Mouse (Mus musculus): Measurements from ENCODE around the gene Slc25a48.

Slc25a48 gene

GRCm38 (mm10) chr13:56434311-56434751 is 3.8 kb upstream of the Slc25a48 start:
- CTCF ChIA-PET, result interaction anchor here (0.6 to 9.0 kb wide), 19 partner anchors 9 to 835 kb away, joined by 3 to 174 read pairs (median 5); no protein-coding TSS in a partner anchor
- POLR2A ChIA-PET, result interaction anchor here in 3 of 4 experiments (1.5 to 3.9 kb wide), 5 partner anchors 14 to 155 kb away, joined by 5 to 39 read pairs (median 8); no protein-coding TSS in a partner anchor

- ChIA-PET POLR2A (no interaction called here), CTCF (interaction anchor here (0.5 to 3.0 kb wide), 31 partner anchors 10 to 787 kb away, joined by 3 to 24 read pairs (median 4); partner anchors contain the start of gene Gm3045 (in 1 of the 4))
Observed at GRCm38 (mm10) chr13:56435615-56436287, 2.4 kb upstream of the Slc25a48 start.

GRCm38 (mm10) chr13:56443411-56443810 is 5.3 kb downstream of the Slc25a48 start:
- CTCF ChIA-PET, result interaction anchor here in 2 of 4 experiments (0.6 to 0.9 kb wide), 4 partner anchors 10 to 129 kb away, joined by 3 to 5 read pairs (median 4); no protein-coding TSS in a partner anchor
- POLR2A ChIA-PET, result interaction anchor here in 2 of 4 experiments (0.5 to 1.7 kb wide), 5 partner anchors 24 to 183 kb away, joined by 3 to 4 read pairs (median 3); no protein-coding TSS in a partner anchor

GRCm38 (mm10) chr13:56444112-56444511 is 6.0 kb downstream of the Slc25a48 start:
- CTCF ChIA-PET, result interaction anchor here in 1 of 4 experiments (0.8 kb wide), 1 partner anchor 11 kb away, joined by 4 read pairs; no protein-coding TSS in a partner anchor

GRCm38 (mm10) chr13:56444996-56445395 is 6.8 kb downstream of the Slc25a48 start:
- ChIA-PET POLR2A (interaction anchor here in 1 of 4 experiments (1.7 kb wide), 1 partner anchor 28 kb away, joined by 4 read pairs; no protein-coding TSS in a partner anchor), CTCF (interaction anchor here in 1 of 4 experiments (0.9 kb wide), 1 partner anchor 11 kb away, joined by 3 read pairs; no protein-coding TSS in a partner anchor)

More at GRCm38 (mm10) chr13:56444112-56444511, 6.0 kb downstream of the Slc25a48 start:
- POLR2A ChIA-PET, result interaction anchor here in 2 of 4 experiments (0.5 to 1.7 kb wide), 5 partner anchors 24 to 183 kb away, joined by 3 to 4 read pairs (median 3); no protein-coding TSS in a partner anchor

GRCm38 (mm10) chr13:56449239-56450030 is 11.3 kb downstream of the Slc25a48 start:
- POLR2A ChIA-PET, result interaction anchor here in 1 of 4 experiments (0.5 to 1.3 kb wide), 2 partner anchors 9 to 188 kb away, joined by 3 read pairs; no protein-coding TSS in a partner anchor
- CTCF ChIA-PET, result interaction anchor here in 2 of 4 experiments (0.7 to 1.4 kb wide), 5 partner anchors 14 to 170 kb away, joined by 3 to 6 read pairs (median 4); no protein-coding TSS in a partner anchor

GRCm38 (mm10) chr13:56450035-56450434 is 11.9 kb downstream of the Slc25a48 start:
- POLR2A ChIA-PET, result interaction anchor here in 1 of 4 experiments (1.3 kb wide), 1 partner anchor 9 kb away, joined by 3 read pairs; no protein-coding TSS in a partner anchor

GRCm38 (mm10) chr13:56458001-56458400 is 19.8 kb downstream of the Slc25a48 start:
- ChIA-PET CTCF (interaction anchor here in 1 of 4 experiments (1.2 kb wide), 1 partner anchor 25 kb away, joined by 3 read pairs; no protein-coding TSS in a partner anchor), POLR2A (interaction anchor here in 1 of 4 experiments (0.6 kb wide), 2 partner anchors 14 to 122 kb away, joined by 3 read pairs; no protein-coding TSS in a partner anchor)

More at GRCm38 (mm10) chr13:56450035-56450434, 11.9 kb downstream of the Slc25a48 start:
- CTCF ChIA-PET, result interaction anchor here in 2 of 4 experiments (1.1 to 1.4 kb wide), 2 partner anchors 17 kb away, joined by 4 to 6 read pairs; no protein-coding TSS in a partner anchor

GRCm38 (mm10) chr13:56461460-56461859 is 23.3 kb downstream of the Slc25a48 start:
- CTCF ChIA-PET, result no interaction called here

GRCm38 (mm10) chr13:56462791-56463190 is 24.6 kb downstream of the Slc25a48 start:
- ChIA-PET CTCF (no interaction called here), POLR2A (no interaction called here)

More at GRCm38 (mm10) chr13:56461460-56461859, 23.3 kb downstream of the Slc25a48 start:
- POLR2A ChIA-PET, result no interaction called here

- POLR2A ChIA-PET, result no interaction called here
- CTCF ChIA-PET, result no interaction called here
Observed at GRCm38 (mm10) chr13:56463261-56463660, 25.1 kb downstream of the Slc25a48 start.

- CTCF ChIA-PET, result interaction anchor here in 1 of 4 experiments (0.6 kb wide), 1 partner anchor 607 kb away, joined by 6 read pairs; no protein-coding TSS in a partner anchor
- POLR2A ChIA-PET, result interaction anchor here in 1 of 4 experiments (0.6 kb wide), 1 partner anchor 249 kb away, joined by 4 read pairs; no protein-coding TSS in a partner anchor
Observed at GRCm38 (mm10) chr13:56463750-56464149, 25.6 kb downstream of the Slc25a48 start.

- POLR2A ChIA-PET, result no interaction called here
- CTCF ChIA-PET, result no interaction called here
Observed at GRCm38 (mm10) chr13:56467786-56468185, 29.6 kb downstream of the Slc25a48 start.

- CTCF ChIA-PET, result interaction anchor here in 1 of 4 experiments (0.6 kb wide), 2 partner anchors 15 to 202 kb away, joined by 4 to 5 read pairs; no protein-coding TSS in a partner anchor
- POLR2A ChIA-PET, result interaction anchor here in 1 of 4 experiments (0.6 kb wide), 1 partner anchor 767 kb away, joined by 4 read pairs; no protein-coding TSS in a partner anchor
Observed at GRCm38 (mm10) chr13:56468536-56468935, 30.4 kb downstream of the Slc25a48 start.

- POLR2A ChIA-PET, result interaction anchor here in 3 of 4 experiments (0.6 to 1.1 kb wide), 3 partner anchors 183 to 308 kb away, joined by 3 read pairs; no protein-coding TSS in a partner anchor
- CTCF ChIA-PET, result interaction anchor here (0.5 to 3.1 kb wide), 8 partner anchors 42 to 287 kb away, joined by 3 to 9 read pairs (median 4); no protein-coding TSS in a partner anchor
Observed at GRCm38 (mm10) chr13:56471211-56471610, 33.1 kb downstream of the Slc25a48 start.

GRCm38 (mm10) chr13:56471951-56472350 is 33.8 kb downstream of the Slc25a48 start:
- ChIA-PET POLR2A (interaction anchor here in 3 of 4 experiments (0.6 to 1.6 kb wide), 4 partner anchors 14 to 182 kb away, joined by 3 read pairs; partner anchors contain the start of gene Fbxl21 (in 1 of the 3)), CTCF (interaction anchor here (0.5 to 3.1 kb wide), 9 partner anchors 29 to 1513 kb away, joined by 3 to 9 read pairs (median 4); no protein-coding TSS in a partner anchor)

GRCm38 (mm10) chr13:56472661-56473060 is 34.5 kb downstream of the Slc25a48 start:
- ChIA-PET CTCF (interaction anchor here in 3 of 4 experiments (0.5 to 3.1 kb wide), 7 partner anchors 29 to 1512 kb away, joined by 3 to 9 read pairs (median 4); no protein-coding TSS in a partner anchor), POLR2A (interaction anchor here in 1 of 4 experiments (1.6 kb wide), 1 partner anchor 49 kb away, joined by 3 read pairs; the partner anchor contains the start of gene Fbxl21)

All from embryonic stem cell, embryonic (primary cell).